Mouse (Mus musculus): ENCODE data around the gene 2210016F16Rik.
"Not testable (repeated sequence)": the region's sequence is repeated elsewhere in the genome, so short reads cannot be mapped to it uniquely, and the experiment has no call there.

2210016F16Rik gene

GRCm38 (mm10) chr13:58372278-58373152 lies 12.5 kb downstream of the 2210016F16Rik start:
- DNase-seq = no peak

- no peak for DNase-seq
Measured at GRCm38 (mm10) chr13:58368835-58369234, 16.2 kb downstream of the 2210016F16Rik start.

GRCm38 (mm10) chr13:58367641-58368040 lies 17.4 kb downstream of the 2210016F16Rik start:
- DNase-seq = no peak

GRCm38 (mm10) chr13:58366373-58366772 lies 18.7 kb downstream of the 2210016F16Rik start:
- no peak for DNase-seq

GRCm38 (mm10) chr13:58365179-58365578 lies 19.8 kb downstream of the 2210016F16Rik start:
- not testable (repeated sequence) for DNase-seq

GRCm38 (mm10) chr13:58364353-58365175 lies 20.5 kb downstream of the 2210016F16Rik start:
- no peak for DNase-seq

- DNase-seq = no peak
Measured at GRCm38 (mm10) chr13:58359304-58359653, 25.7 kb downstream of the 2210016F16Rik start.

GRCm38 (mm10) chr13:58358629-58359303 lies 26.3 kb downstream of the 2210016F16Rik start, which contains the start of gene Kif27:
TSS of gene Kif27 (minus strand) at chr13:58359122.
- peak; percentile 88 for DNase-seq

- no peak for DNase-seq
Measured at GRCm38 (mm10) chr13:58352996-58353395, 32.0 kb downstream of the 2210016F16Rik start.

- no peak for DNase-seq
Measured at GRCm38 (mm10) chr13:58350606-58351005, 34.4 kb downstream of the 2210016F16Rik start.

GRCm38 (mm10) chr13:58344505-58344904 lies 40.5 kb downstream of the 2210016F16Rik start:
- no peak for DNase-seq

- no peak for DNase-seq
Measured at GRCm38 (mm10) chr13:58337456-58337855, 47.6 kb downstream of the 2210016F16Rik start.

- no peak for DNase-seq
Measured at GRCm38 (mm10) chr13:58334116-58334515, 50.9 kb downstream of the 2210016F16Rik start.

Measured in thymus, postnatal 25 days (tissue).